Mouse (Mus musculus) T-cell, adult 66 days (primary cell): Measurements from ENCODE around the gene Gabbr1. TPM values are rescaled to one million over a fixed set of nuclear protein-coding genes. Genes with fewer than 3 reads are reported as not detected.

Source experiments
- total RNA-seq, 2 experiments: library from RNA; stranded (reverse); gene quantifications; 3 replicates in 1 of 2; 4 replicates in 1 of 2; pipeline ENCODE4 v1.2.4; 2023

Gabbr1 gene
- 100 to 1,000 TPM; 136 to 147 TPM for total RNA-seq

GRCm38 (mm10) chr17:37045611-37046311 is at the start of gene Gabbr1:
Gene Gabbr1, plus strand, starts transcription at chr17:37045966.

DNA sequence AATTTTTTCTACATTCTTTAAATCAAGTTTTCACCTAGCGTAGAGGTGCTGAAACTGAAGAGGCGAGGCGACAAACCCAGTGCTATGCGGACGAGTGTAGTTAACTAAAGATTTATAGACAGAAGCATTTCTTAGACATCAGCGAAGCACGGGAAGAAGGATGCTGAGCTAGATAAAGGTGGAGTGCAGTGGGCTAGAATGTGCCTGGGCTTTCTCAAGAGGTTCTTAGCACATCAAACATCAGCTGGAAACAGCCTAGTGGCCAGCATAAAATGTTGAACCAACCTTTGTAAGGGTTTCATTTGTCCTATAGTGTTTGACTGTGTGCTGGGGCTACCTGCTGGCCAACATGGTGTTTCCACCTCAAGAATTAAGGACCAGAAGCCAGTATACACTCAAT is 44.9 kb upstream of the Gabbr1 start, which contains the start of gene Zfp57:
Gene Zfp57 (plus strand): TSS at position 301 of the 400 bp plus-strand sequence.

DNA sequence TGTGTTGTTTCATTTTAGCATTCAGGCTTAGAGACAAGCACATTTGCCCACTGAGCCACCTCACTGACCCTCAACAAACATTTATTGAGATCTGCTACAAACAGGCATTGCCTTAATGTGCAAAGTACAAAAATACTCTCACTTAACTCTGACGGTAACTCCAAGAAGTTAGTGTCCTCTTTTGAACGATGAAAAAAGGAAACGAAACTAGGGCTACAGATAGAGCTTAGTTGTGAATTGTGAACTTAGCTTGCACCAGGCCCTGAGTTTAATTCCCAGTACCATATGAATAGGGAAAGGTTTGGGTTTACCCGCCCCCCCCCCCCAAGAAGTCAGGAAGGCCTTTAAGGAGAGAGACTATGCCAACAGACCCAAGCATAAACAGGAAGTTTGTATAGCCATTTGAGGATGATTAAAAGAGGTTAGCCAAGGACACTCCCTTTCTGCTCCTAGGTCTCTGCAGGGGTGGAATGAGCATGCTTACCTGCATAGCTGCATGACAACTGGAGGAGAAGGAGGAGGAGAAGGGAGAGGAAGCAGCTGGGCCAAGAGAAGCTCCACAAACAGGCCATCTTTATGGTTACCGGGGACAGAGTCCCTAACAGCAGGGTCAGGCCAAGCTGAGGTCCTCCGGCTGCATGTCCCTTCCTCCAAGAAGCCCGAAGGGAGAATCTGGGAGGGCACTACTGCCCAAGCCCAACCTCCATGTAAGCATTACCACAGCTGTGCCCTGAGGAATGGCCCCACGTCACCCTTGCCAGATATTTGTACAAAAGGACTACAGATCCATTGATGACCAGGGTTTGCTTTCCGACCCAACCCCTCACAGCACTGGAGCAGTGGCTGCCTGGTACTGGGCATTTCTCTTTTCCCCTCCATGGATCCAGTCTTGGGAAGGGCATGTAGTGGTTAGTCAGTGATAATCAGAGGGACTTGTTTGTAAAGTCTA is 22.9 kb upstream of the Gabbr1 start, which contains the start of gene Mog:
Gene Mog (minus strand): TSS at position 771 of the 949 bp plus-strand sequence.

GRCm38 (mm10) chr17:37088399-37088798 is 42.6 kb downstream of the Gabbr1 start, which contains the start of gene Olfr90:
Gene Olfr90, minus strand, starts transcription at chr17:37088499.

DNA sequence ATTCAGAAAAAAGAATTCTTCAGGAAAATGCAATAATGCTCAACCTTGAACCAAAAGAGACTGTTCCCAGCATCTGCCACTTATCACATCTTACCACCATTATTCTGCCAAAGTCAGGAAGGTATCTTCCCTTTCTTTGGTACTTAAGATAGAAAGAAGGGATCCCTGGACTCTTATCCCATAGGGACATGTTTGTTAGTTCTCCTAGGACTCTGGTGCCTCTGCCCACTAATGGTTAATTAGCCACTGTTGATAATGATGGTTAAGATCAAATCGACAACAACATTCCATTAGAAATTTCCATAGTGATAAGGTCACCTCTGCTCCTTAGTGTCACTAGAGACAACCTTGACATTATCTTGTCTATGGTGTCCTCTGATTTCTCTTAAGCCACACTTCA is 52.4 kb downstream of the Gabbr1 start, which contains the start of gene Olfr91:
Gene Olfr91 (minus strand): TSS at position 101 of the 400 bp plus-strand sequence.

GRCm38 (mm10) chr17:37119988-37120387 is 74.2 kb downstream of the Gabbr1 start, which contains the start of gene Olfr92:
Gene Olfr92, minus strand, starts transcription at chr17:37120088.

Other genes with a start within 250 kb of the Gabbr1 start
- not detected for gene H2-M10.6, start 233.8 kb upstream of the Gabbr1 start, total RNA-seq
- 100 to 1,000 TPM; 117 to 139 TPM for gene Trim26, start 208.8 kb upstream of the Gabbr1 start, total RNA-seq
- gene Trim15, start 178.8 kb upstream of the Gabbr1 start, total RNA-seq: not detected
- under 1 TPM; 0.32 to 0.33 TPM for gene Trim10, start 176.4 kb upstream of the Gabbr1 start, total RNA-seq
- not detected for gene Trim40, start 155.8 kb upstream of the Gabbr1 start, total RNA-seq
- not detected for gene Trim31, start 147.8 kb upstream of the Gabbr1 start, total RNA-seq
- 1 to 10 TPM in 1 of 2 experiments, under 1 TPM in 1; 0.77 to 1.2 TPM for gene Rnf39, start 103.0 kb upstream of the Gabbr1 start, total RNA-seq
- gene Ppp1r11, start 94.2 kb upstream of the Gabbr1 start, total RNA-seq: 10 to 100 TPM; 71.0 to 72.5 TPM
- 10 to 100 TPM; 54.5 to 64.0 TPM for gene Znrd1, start 87.4 kb upstream of the Gabbr1 start, total RNA-seq
- gene Znrd1as, start 87.4 kb upstream of the Gabbr1 start, total RNA-seq: 1 to 10 TPM; 2.3 to 3.3 TPM
- gene 2410137M14Rik, start 64.7 kb upstream of the Gabbr1 start, total RNA-seq: not detected
- not detected for gene H2-M5, start 56.4 kb upstream of the Gabbr1 start, total RNA-seq
- gene Zfp57, start 44.8 kb upstream of the Gabbr1 start, total RNA-seq: not detected
- not detected for gene Mog, start 22.6 kb upstream of the Gabbr1 start, total RNA-seq
- not detected for gene Olfr90, start 42.5 kb downstream of the Gabbr1 start, total RNA-seq
- not detected for gene Olfr91, start 52.3 kb downstream of the Gabbr1 start, total RNA-seq
- gene Olfr92, start 74.1 kb downstream of the Gabbr1 start, total RNA-seq: not detected
- gene Olfr93, start 115.5 kb downstream of the Gabbr1 start, total RNA-seq: not detected
- gene Ubd, start 147.9 kb downstream of the Gabbr1 start, total RNA-seq: under 1 TPM; 0.61 to 0.65 TPM
- gene Olfr94, start 155.0 kb downstream of the Gabbr1 start, total RNA-seq: not detected
- not detected for gene Olfr95, start 167.2 kb downstream of the Gabbr1 start, total RNA-seq
- gene Olfr96, start 174.2 kb downstream of the Gabbr1 start, total RNA-seq: not detected
- not detected for gene Olfr97, start 191.4 kb downstream of the Gabbr1 start, total RNA-seq
- not detected for gene Olfr98, start 217.8 kb downstream of the Gabbr1 start, total RNA-seq
- gene H2-M3, start 224.3 kb downstream of the Gabbr1 start, total RNA-seq: 10 to 100 TPM; 34.4 to 40.3 TPM
- not detected for gene Olfr99, start 237.5 kb downstream of the Gabbr1 start, total RNA-seq